Mouse (Mus musculus) frontal cortex, adult 2 months (tissue): Measurements from ENCODE around the gene Cdkn1c. TPM values are rescaled to one million over a fixed set of nuclear protein-coding genes. Genes with fewer than 3 reads are reported as not detected.

Experiments
- DNase-seq, 2 experiments: peaks; one replicate each; pipeline ENCODE4 v3.0.0; 2022; ENCODE audit warnings: low spot score in 1 of 2; ENCODE audit errors: extremely low spot score in 1 of 2
- polyA plus RNA-seq: library from polyadenylated mRNA; depleted of rRNA; stranded (reverse); fragments of >200 nt; gene quantifications from 2 replicates; pipeline ENCODE4 v1.2.3, GENCODE M21; 2012; rRNA removed

Gene Cdkn1c
- polyA plus RNA-seq, 1 experiment, result 10.3 TPM

DNA sequence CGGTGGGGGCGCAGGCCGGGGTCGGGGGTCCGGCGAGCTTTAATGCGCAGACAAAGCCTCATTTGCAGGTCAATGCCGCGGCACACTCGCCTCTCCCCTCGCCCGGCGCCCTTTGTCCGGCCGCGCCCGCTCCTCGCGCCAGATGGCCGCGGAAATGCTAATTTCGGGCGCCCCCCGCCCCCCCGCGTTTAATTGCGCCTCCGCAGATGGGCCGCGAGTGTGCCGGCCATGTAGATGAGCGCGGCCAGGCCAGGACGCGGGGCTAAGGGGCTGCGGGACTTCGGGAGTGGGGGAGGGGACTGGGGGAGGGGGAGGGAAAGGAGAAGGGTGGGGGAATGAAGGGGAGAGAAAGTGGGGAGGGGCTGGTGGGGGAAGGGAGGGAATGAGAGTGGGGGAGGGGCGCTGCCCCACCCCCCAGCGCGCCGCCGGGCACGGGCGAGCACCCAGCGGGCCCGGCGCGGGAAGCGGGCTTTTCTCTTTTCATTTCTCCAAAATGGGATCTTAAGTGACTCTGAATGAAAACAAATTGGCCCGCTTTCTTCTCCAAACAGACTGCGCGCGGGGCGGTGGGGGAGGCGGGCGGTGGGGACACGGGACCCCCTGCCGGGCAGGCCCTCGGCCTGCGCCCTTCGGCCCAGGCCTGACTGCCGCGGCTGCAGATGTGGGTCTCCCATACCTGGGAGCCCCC is 22.8 kb downstream of the Cdkn1c start:
- no peak for DNase-seq

DNA sequence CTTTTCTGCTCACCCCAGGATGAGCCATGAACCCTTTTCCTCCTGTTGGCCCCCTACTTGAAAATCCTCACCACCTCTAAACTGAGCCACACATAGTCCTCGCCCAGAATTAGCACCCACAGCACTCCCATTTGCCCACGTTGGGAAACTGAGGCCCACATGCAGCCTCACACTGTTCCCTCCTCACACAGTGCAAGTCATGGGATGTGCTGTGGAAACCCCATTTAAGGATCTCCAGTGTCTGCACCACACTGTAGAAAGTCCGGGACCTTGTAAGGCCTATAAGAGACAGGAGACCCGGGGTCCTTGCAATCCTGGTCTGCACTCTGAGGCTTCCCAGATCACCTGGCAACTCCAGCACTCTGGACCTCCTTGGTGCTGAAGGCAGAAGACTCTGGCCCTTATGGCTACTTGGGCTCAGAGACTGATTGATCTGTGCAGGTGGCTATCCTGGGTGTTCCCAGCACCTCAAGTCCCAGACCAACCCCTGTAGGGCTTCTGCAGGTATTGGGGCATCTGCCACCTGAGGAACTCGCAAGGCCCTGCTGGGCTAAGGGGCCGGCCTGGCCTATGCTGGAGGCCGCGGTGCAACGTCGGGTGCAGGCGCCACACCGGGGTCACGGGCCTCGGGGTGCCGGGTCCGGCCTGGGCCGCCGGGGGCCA is 23.5 kb downstream of the Cdkn1c start:
- no peak for DNase-seq

DNA sequence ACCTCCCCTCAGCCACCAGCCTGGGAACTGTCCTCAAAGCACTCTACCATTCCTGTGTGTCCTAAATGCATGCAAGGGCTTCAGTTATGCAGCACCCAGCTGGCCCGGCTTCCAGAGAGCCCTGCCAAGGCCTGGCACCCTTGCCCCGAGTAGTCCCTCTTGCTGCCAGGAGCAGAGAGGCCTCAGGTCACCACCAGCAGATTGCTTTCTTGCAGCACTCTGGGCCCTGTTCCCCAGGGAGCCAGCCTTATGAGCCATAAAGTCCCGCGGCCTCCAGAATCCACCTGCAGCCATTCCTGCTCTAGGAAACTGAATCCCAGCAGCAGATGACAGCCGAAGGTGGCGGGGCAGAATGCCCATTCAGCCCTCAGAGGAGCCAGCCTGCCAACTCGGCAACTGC is 27.5 kb downstream of the Cdkn1c start:
- DNase-seq, result peak in 1 of 2 experiments; percentile 30

GRCm38 (mm10) chr7:143432631-143433030 is 28.2 kb downstream of the Cdkn1c start:
- no peak for DNase-seq

DNA sequence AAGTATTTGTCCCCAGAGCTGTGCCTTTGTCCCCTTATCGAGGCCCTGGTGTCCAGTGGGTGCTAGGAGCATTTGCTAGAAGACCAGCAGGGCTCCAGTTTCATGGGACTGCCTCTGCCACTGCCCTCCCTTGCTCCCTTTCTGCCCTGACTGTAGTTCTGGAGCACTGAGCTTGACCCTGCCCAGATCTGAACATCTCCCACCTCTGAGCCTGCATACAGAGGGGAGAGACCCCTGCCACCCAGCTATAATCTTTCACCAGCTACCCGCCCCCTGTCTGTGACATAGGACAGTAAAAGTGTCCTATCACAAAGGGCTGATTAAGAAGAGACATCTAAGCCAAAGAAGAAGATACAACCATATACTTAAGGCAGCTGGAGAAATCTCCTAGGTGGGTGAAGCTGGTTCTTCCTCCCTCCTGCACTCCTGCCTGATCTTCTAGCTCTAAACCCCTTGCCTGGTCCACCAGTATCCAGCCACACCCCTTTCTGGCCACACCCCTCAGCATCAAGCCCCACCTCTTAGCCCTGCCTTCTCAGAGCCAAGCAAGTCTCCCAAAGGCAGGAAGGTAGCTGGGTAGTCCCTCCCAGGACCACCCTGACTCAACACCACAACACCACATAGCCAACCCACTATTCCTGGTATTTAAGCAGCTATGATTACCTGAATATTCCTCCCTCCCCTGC is 31.9 kb downstream of the Cdkn1c start:
- DNase-seq, result no peak

GRCm38 (mm10) chr7:143428142-143428813 is 32.6 kb downstream of the Cdkn1c start:
- DNase-seq, result no peak

DNA sequence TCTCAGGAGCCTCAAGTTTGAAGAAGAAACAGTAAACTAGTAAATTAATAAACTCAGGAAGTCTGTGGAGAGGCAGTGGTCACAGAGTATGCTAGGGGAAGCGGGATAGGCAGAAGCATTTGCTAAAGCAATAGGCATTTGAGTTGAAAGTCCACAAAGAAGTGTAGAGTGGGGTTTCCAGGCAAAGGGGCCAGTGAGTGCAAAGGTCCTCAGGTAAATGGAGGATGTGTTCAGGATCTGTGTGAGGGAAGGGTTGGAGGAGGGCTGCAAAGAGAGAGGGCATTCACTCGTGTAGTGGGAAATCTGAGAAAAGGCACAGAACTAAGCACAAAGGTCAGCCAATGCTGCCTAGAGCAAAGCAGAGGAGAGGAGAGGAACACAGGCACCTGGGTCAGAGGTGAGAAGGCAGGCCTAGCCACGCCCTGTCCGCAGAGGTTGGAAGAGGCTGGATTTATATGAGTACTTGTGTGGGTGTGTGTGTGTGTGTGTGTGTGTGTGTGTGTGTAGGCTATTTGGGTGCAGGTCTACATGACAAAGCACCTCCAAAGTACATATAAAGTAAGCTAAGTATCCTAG is 41.2 kb downstream of the Cdkn1c start:
- no peak for DNase-seq

DNA sequence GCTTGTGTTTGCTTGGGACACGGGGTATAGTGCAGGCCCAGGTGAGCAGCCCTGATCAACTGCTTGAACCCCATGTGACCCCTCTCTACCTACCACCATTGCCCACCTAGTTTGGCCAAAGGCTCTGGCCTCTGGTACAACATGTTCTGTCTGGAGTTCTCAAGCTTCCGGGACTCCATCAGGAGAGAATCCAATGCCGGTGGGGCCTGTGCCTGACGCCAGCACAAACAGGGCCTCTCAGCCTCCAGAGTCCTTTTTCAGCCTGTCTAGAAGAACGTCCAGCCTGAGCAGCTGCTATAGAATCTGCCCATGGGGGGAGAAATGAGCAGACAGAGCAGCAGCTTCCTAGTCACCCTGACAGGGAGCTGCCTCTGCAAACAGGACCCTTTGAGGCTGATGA is 43.0 kb downstream of the Cdkn1c start:
- DNase-seq, result no peak

DNA sequence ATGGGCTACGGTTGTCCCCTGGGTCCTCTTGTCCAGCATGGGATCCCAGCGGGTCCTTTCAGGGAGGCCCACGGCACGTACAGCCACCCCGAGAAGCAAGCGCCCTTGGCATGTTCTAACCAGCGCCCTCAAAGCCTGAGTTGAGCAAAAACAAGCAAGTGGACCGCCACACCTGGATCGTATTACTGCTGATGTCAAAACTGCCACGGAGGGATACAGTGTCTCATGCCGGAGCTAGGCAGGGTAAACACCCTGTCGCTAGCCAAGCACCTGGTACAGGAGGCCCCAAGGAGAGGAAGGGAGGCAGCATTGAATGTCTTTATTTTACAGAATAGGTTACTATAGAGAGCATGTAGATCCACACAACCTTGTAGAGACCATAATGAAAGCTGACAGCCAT is 44.4 kb downstream of the Cdkn1c start:
- DNase-seq, result no peak

- DNase-seq, result no peak
These were observed 45.8 kb downstream of the Cdkn1c start for GRCm38 (mm10) chr7:143415070-143415469.

GRCm38 (mm10) chr7:143412606-143413005 is 48.2 kb downstream of the Cdkn1c start:
- no peak for DNase-seq

- no peak for DNase-seq
These were observed 52.2 kb downstream of the Cdkn1c start for GRCm38 (mm10) chr7:143408615-143409021.

Other genes starting within 250 kb of the Cdkn1c start
- gene Slc22a18, start 12.7 kb upstream of the Cdkn1c start, polyA plus RNA-seq, result 0.74 and 1.1 TPM in 2 replicates
- gene Phlda2, start 42.1 kb upstream of the Cdkn1c start, polyA plus RNA-seq, result 0.86 and 1.3 TPM in 2 replicates
- 127 and 139 TPM in 2 replicates for gene Nap1l4, start 88.1 kb upstream of the Cdkn1c start, polyA plus RNA-seq
- gene Cars, start 139.0 kb upstream of the Cdkn1c start, polyA plus RNA-seq, result 50.6 and 51.8 TPM in 2 replicates
- 0.18 and 0.21 TPM in 2 replicates for gene Tnfrsf26, start 167.7 kb upstream of the Cdkn1c start, polyA plus RNA-seq
- gene Tnfrsf22, start 188.6 kb upstream of the Cdkn1c start, polyA plus RNA-seq, result 4.1 and 4.6 TPM in 2 replicates
- gene Tnfrsf23, start 224.8 kb upstream of the Cdkn1c start, polyA plus RNA-seq, result 2.8 and 3.2 TPM in 2 replicates